Mouse (Mus musculus) lung, embryonic 15.5 days (tissue): Measurements from ENCODE around the gene H3f3a. TPM values are rescaled to one million over a fixed set of nuclear protein-coding genes. Genes with fewer than 3 reads are reported as not detected.
"Not testable (repeated sequence)": the region's sequence is repeated elsewhere in the genome, so short reads cannot be mapped to it uniquely, and the experiment has no call there.

Experiments used
- ATAC-seq: fragments of 200-750 bp; cut with Nextera tagmentation; 2 replicates; pipeline ENCODE4 v1.8.0; 2017; ENCODE audit warnings: moderate number of reproducible peaks, borderline replicate concordance; ENCODE audit not compliant: low FRiP score, low TSS enrichment; ENCODE audit errors: extremely low read depth
- H3K27ac ChIP-seq: fragments of 300-500 bp; sonication (generic); 2 replicates; pipeline ENCODE4 v1.5.1; 2015; ENCODE audit warnings: moderate library complexity, mild to moderate bottlenecking, inconsistent platforms
- H3K27me3 ChIP-seq: fragments of 300-500 bp; sonication (generic); 2 replicates; pipeline ENCODE4 v1.6.1; 2015; ENCODE audit warnings: inconsistent platforms
- H3K36me3 ChIP-seq: fragments of 300-500 bp; sonication (generic); 2 replicates; pipeline ENCODE4 v1.6.1; 2015; ENCODE audit warnings: inconsistent platforms
- H3K4me1 ChIP-seq: fragments of 300-500 bp; sonication (generic); 2 replicates; pipeline ENCODE4 v1.6.1; 2015; ENCODE audit warnings: inconsistent platforms
- H3K4me2 ChIP-seq: fragments of 300-500 bp; sonication (generic); 2 replicates; pipeline ENCODE4 v1.6.1; 2015; ENCODE audit warnings: inconsistent platforms, mild to moderate bottlenecking, moderate library complexity
- H3K4me3 ChIP-seq: fragments of 300-500 bp; sonication (generic); 2 replicates; pipeline ENCODE4 v1.5.1; 2015; ENCODE audit warnings: mild to moderate bottlenecking, inconsistent platforms
- H3K9ac ChIP-seq: fragments of 300-500 bp; sonication (generic); 2 replicates; pipeline ENCODE4 v1.6.1; 2015; ENCODE audit warnings: inconsistent platforms
- H3K9me3 ChIP-seq: fragments of 300-500 bp; sonication (generic); 2 replicates; pipeline ENCODE4 v1.6.1; 2016; ENCODE audit warnings: inconsistent platforms
- WGBS: fragments of 180-500 bp; shearing (Covaris S2); methylation state at CpG from one replicate; pipeline ENCODE4 v1.1.7; 2015; 5-methylcytosine and 5-hydroxymethylcytosine counted together
- polyA plus RNA-seq: library from polyadenylated mRNA; unstranded; fragments of >200 nt; fragmentation: Nextera tagmentation; extraction: Ambion mirVana; gene quantifications from 2 replicates; pipeline ENCODE4 v1.2.1, GENCODE M21; 2015

H3f3a gene
- polyA plus RNA-seq, 1 experiment from 2014 or later: 2,584 TPM

DNA sequence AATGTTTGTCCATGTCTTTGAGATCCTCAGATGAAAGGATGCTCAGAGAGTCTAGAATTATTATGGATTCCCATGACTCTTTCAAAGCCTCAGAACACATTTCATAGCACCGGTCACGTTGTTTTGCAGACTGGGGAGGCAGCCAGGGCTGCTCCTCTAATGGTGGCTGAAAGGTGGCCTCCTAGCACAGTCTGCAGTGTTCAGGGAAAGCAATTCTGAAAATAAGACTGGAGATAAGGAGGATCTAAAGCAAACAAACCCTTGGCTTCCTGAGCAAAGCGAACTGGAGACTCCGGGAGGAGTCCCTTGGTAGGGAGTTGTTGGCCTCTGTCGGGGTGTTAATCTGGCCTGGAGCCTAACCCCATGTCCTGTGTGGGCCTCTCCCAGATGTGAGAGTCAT, 23.4 kb upstream of the H3f3a start:
- ATAC-seq: no peak
- Histone ChIP-seq H3K4me2 (no peak overlapping the region), H3K27me3 (no peaks in the 10 kb centered on the region), H3K4me1 (no peaks in the 10 kb centered on the region), H3K4me3 (no peak overlapping the region), H3K27ac (no peak overlapping the region), H3K9ac (no peak overlapping the region), H3K9me3 (no peaks in the 10 kb centered on the region), H3K36me3 (no peaks in the 10 kb centered on the region)
- WGBS: 65% methylated on average over 5 of the region's 5 CpGs

DNA sequence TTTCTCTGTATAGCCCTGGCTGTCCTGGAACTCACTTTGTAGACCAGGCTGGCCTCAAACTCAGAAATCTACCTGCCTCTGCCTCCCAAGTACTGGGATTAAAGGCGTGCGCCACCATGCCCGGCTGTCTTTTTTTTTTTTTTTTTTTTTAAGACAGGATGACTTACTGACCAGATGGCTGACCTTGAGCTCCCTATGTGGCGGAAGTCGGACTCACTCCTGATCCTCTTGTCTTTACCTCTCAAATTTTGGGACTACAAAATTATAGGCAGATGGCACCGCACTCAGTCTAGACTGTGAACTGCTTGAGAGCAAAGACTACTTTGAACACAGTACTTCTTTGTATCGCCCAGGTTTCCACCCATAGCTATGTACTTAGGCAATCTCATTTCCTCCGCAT, 22.7 kb upstream of the H3f3a start:
- H3K9me3 ChIP-seq, H3K9ac ChIP-seq, H3K36me3 ChIP-seq, H3K27me3 ChIP-seq, H3K4me2 ChIP-seq, ATAC-seq, H3K27ac ChIP-seq, H3K4me1 ChIP-seq, H3K4me3 ChIP-seq: not testable (repeated sequence)
- 80% methylated on average over 5 of the region's 8 CpGs for WGBS

DNA sequence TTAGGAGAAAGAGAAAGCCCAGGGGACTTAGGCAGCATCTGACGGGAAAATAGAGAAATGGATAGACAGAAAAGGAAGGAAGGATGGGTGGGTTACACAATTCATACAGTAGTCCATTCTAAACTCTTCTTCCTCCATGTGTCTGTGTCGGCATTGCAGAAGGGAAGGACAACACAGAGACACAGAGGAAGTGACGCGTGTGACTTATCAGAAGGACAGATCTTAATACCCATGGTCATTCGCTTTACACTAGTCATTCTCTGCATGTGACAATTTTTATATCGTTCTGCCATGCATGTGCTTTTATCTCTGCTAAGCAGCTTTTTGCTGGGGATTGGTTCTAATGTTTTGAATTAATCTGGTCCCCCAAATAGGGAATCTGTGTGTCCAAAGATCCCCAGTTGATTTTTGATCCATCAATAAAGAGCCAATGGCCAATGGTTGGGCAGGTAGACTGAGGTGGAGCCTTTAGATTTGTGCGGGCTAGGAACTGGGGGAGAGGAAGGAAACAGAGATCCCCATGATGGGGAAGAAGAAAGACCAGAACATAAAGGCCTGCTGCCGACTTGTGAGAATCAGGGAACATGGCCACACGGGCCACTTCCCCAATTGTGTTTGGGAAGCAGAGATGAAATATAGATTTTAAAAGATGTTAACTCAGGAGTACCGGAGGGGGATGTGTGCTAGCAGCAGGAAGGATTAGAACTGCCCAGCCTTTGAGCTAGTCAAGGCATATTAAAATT, 21.7 kb upstream of the H3f3a start:
- Histone ChIP-seq H3K27ac (no peak overlapping the region), H3K9ac (no peak overlapping the region), H3K4me3 (no peak overlapping the region), H3K4me2 (no peak overlapping the region), H3K36me3 (no peaks in the 10 kb centered on the region), H3K27me3 (no peaks in the 10 kb centered on the region), H3K4me1 (0 out of 2 replicates have a peak, but pooled peaks cover 2% of the 10 kb centered on the region), H3K9me3 (no peaks in the 10 kb centered on the region)
- 77% methylated on average over 10 of the region's 10 CpGs for WGBS
- ATAC-seq: no peak

DNA sequence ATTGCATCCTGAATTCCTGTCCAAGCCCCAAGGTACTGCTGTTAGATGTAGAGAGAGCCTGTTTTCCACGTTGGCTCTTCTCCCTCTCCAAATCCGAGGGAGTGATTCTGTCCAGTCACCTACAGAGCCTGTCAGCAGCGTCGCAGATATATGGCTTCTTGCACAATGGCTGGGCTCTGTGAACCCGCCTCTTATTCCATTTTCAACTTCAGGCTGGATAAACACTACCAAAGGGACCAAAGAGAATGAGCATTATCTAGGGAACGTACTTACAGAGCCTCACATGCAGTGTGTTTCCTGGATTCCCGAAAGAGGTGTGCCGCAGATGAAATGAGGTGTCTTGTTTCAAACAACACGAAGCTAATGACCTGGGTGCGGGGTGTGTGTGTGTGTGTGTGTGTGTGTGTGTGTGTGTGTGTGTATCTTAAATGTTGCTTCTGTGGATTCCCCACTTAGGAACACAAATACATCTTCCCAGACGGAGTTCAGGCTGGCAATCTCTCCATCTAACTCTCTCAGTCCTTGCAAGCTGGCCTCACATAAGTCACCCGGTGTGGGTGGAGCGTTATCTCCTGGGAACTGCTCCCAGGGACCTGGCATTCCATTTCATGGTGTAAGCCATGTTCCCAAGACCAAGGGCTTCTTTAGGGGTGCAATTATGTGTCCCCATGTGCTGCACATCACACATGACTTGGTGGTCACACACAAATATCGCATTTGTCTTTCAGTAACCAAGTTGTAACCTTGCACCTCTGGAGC, 17.0 kb upstream of the H3f3a start:
- Histone ChIP-seq H3K9ac (no peak overlapping the region), H3K9me3 (no peaks in the 10 kb centered on the region), H3K36me3 (no peaks in the 10 kb centered on the region), H3K4me3 (no peak overlapping the region), H3K27me3 (no peaks in the 10 kb centered on the region), H3K4me2 (no peak overlapping the region), H3K4me1 (0 out of 2 replicates have a peak, but pooled peaks cover 5% of the 10 kb centered on the region), H3K27ac (no peak overlapping the region)
- no peak for ATAC-seq
- WGBS: 18% methylated on average over 14 of the region's 14 CpGs

DNA sequence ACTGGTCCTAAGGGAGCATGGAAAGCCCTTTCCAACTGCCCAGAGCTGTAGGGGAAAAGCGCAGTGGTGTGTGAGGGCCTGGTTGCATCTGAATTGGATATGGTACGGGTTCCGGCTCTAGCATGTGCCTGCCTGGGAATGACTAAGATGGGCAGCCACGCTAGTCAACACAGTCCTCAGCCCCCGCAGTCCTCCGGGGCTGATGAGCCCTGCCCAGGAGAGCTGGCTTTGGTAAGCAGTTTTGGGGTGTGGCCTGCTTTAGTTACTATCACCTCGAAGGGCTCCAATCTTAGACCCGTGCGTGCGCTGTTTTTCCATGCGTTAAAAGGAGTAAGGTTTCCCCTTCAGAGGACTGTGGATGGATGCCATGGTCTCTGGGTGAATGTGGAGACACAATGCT, 16.4 kb upstream of the H3f3a start:
- Histone ChIP-seq H3K27me3 (no peaks in the 10 kb centered on the region), H3K4me2 (no peak overlapping the region), H3K9me3 (no peaks in the 10 kb centered on the region), H3K36me3 (no peaks in the 10 kb centered on the region), H3K27ac (no peak overlapping the region), H3K9ac (no peak overlapping the region), H3K4me3 (no peak overlapping the region), H3K4me1 (0 out of 2 replicates have a peak, but pooled peaks cover 5% of the 10 kb centered on the region)
- ATAC-seq: no peak
- WGBS: 78% methylated on average over 11 of the region's 11 CpGs

DNA sequence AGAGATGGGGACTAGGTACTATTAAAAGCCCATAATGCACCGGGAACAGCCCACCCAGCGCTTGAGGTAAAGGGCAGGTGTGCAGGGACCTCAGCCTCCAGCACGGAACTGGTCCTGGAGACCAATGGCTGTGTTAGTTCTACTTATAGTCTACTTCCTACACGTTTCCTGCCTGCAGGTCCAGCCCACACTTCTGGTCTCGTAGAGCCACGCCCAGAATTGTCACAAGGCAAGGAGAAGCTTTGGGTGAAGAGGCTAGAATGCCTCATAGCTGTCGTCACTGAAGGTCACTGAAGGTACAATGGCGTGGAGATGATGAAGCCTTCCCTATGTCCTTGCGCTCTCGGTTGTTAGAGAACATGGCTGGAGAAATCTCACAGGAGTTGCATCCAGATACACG, 16.0 kb upstream of the H3f3a start:
- H3K4me3 ChIP-seq: no peak overlapping the region
- no peak overlapping the region for H3K9ac ChIP-seq
- no peak overlapping the region for H3K4me2 ChIP-seq
- H3K36me3 ChIP-seq: no peaks in the 10 kb centered on the region
- H3K9me3 ChIP-seq: no peaks in the 10 kb centered on the region
- no peak overlapping the region for H3K27ac ChIP-seq
- ATAC-seq: no peak
- H3K27me3 ChIP-seq: no peaks in the 10 kb centered on the region
- 0 out of 2 replicates have a peak, but pooled peaks cover 5% of the 10 kb centered on the region for H3K4me1 ChIP-seq
- 75% methylated on average over 11 of the region's 11 CpGs for WGBS

DNA sequence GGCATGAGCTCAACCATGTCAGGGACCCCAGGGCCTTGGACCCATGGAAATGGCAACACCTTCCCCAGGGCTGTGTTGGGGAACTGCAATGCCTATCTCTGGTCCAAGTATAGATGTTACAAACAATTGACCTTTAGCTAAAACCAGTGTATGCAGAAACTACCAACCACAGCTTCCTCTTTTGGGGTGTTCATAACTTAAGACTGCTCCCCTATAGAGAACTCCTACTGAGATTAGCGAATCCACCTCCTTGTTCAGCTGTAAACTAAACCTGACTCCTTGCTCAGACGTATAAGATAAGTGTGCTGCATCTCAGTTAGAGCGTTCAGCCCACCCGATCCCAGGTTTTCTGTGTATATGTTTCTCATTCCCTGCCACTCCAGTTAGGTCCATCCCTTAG, 12.9 kb upstream of the H3f3a start:
- WGBS: 84% methylated on average over 4 of the region's 4 CpGs

DNA sequence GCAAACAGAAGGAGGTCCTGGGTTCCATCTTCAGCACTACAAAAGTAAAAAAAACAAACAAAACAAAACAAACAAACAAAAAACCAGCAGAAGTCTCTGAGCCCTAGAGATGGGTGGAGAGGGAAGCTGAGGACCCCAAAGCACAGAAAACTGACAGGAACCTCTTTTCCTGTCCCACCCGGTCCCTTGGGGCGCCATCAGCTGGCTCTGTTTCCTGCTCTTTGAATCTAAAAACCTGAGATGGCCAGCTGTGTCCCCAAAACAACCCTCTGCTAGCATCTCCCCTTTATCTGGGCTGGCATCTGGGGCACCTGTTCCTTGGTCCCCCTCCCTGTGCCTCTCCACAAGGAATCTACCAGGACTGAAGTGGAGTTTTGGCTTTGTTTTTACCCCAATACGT, 11.0 kb upstream of the H3f3a start:
- Histone ChIP-seq H3K4me1 (no peaks in the 10 kb centered on the region), H3K9me3 (no peaks in the 10 kb centered on the region), H3K9ac (no peak overlapping the region), H3K4me3 (no peak overlapping the region), H3K27ac (no peak overlapping the region), H3K27me3 (no peaks in the 10 kb centered on the region), H3K4me2 (no peak overlapping the region), H3K36me3 (no peaks in the 10 kb centered on the region)
- 51% methylated on average over 3 of the region's 3 CpGs for WGBS
- ATAC-seq: no peak

More for the DNA sequence above, 12.9 kb upstream of the H3f3a start:
- no peaks in the 10 kb centered on the region for H3K36me3 ChIP-seq
- H3K9me3 ChIP-seq: no peaks in the 10 kb centered on the region
- no peaks in the 10 kb centered on the region for H3K27me3 ChIP-seq
- H3K4me3 ChIP-seq: no peak overlapping the region
- H3K27ac ChIP-seq: no peak overlapping the region
- 0 out of 2 replicates have a peak, but pooled peaks cover 5% of the 10 kb centered on the region for H3K4me1 ChIP-seq
- ATAC-seq: no peak
- H3K4me2 ChIP-seq: no peak overlapping the region
- no peak overlapping the region for H3K9ac ChIP-seq

DNA sequence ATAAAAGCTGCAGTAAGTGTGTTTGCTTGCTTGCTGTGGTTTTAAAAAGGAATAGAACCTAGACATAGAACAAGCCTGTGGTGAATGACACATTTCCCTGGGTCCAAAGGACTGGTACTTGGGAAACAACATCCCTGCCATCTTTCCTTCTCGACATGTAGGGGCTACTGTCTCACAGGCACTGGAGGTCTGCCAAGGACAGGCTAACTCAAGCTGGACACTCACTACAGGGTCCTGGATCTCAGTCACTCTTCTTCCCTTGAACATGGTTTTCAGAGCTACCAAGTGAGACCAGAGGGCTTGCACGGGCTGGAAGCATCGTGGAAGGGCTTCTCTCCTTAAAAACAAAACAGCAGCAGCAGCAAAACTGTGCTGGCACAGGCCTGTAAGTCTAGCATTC, 10.0 kb upstream of the H3f3a start:
- Histone ChIP-seq H3K36me3 (no peaks in the 10 kb centered on the region), H3K27me3 (no peaks in the 10 kb centered on the region), H3K4me1 (no peaks in the 10 kb centered on the region), H3K9me3 (no peaks in the 10 kb centered on the region), H3K9ac (no peak overlapping the region), H3K4me3 (no peak overlapping the region), H3K27ac (no peak overlapping the region), H3K4me2 (no peak overlapping the region)
- 65% methylated on average over 3 of the region's 3 CpGs for WGBS
- no peak for ATAC-seq

DNA sequence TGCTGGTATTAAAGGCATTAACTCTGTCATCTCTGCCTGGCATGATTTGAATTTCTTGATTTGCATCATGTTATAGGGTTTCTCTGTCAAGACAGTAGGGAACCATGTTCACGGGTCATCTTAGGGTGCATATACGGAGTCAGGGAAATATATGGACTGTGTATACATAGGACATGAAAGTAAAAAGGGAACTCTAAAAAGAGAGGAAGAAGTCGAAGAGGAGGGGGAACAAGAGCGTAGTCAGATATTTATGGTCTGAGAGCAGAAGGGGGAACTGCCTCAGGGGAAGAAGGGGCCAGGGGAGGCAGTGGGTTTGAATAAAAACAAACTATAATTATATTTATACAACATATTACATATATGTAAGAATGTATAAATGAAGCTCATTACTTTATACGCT, 8.5 kb upstream of the H3f3a start:
- Histone ChIP-seq H3K27ac (no peak overlapping the region), H3K4me3 (no peak overlapping the region), H3K36me3 (no peaks in the 10 kb centered on the region), H3K9me3 (no peaks in the 10 kb centered on the region), H3K4me1 (no peaks in the 10 kb centered on the region), H3K27me3 (no peaks in the 10 kb centered on the region), H3K4me2 (no peak overlapping the region), H3K9ac (no peak overlapping the region)
- WGBS: 84% methylated on average over 5 of the region's 5 CpGs
- no peak for ATAC-seq

DNA sequence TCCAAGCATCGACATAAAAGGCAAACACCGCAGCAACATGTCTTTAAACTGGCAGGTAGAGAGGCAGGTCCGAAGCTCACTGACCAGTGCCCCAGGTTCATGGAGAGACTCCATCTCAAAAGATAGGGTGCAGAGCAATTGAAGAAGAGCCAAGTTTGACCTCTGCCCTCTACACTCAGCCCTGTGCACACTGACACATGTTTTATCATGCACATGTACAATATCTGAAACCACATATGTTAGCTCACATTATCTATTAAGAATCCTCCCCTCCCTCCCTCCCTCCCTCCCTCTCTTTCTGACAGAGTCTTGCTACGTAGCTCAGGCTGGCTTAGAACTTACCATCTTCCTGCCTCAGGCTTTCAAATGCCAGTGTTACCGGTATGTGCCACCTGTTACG, 7.4 kb upstream of the H3f3a start:
- ATAC-seq: no peak
- Histone ChIP-seq H3K4me3 (no peak overlapping the region), H3K9ac (no peak overlapping the region), H3K36me3 (no peaks in the 10 kb centered on the region), H3K9me3 (no peaks in the 10 kb centered on the region), H3K4me2 (no peak overlapping the region), H3K27me3 (no peaks in the 10 kb centered on the region), H3K4me1 (no peaks in the 10 kb centered on the region), H3K27ac (no peak overlapping the region)
- 82% methylated on average over 6 of the region's 6 CpGs for WGBS

DNA sequence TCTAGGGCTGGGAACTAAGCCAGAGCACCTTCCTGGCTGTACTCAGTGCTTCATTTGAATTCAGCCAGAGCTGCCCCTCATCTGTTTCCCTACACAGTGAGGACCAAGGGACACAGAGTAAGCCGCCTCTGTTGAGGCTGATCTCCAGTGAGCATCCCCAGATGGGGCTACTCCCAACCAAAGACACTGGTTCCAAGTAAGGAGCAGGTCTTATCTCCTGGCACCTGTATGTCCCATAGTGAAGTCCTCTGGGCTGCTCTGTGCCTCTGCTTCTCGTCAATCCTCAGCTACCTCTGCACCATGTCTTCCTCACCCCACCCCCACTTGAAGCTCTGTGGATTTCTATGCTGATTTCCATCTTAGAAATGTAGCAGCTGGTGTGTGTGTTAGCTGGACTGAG, 4.3 kb upstream of the H3f3a start:
- Histone ChIP-seq H3K27me3 (no peaks in the 10 kb centered on the region), H3K27ac (no peak overlapping the region), H3K4me3 (no peak overlapping the region), H3K9me3 (no peaks in the 10 kb centered on the region), H3K4me1 (peaks cover 17% of the 10 kb centered on the region), H3K9ac (no peak overlapping the region), H3K4me2 (no peak overlapping the region), H3K36me3 (no peaks in the 10 kb centered on the region)
- 69% methylated on average over 2 of the region's 2 CpGs for WGBS
- ATAC-seq: no peak
